Mouse (Mus musculus) induced T-regulatory cell, adult 2 months (primary cell): Measurements from ENCODE around the gene Insig1.

Experiments
- DNase-seq: peaks from one replicate; pipeline ENCODE4 v3.0.0-alpha.2; 2012; ENCODE audit warnings: low read depth

The Insig1 gene

GRCm38 (mm10) chr5:28122491-28123454 is 51.6 kb downstream of the Insig1 start:
- DNase-seq = peak; percentile 79

GRCm38 (mm10) chr5:28123455-28123825 is 52.3 kb downstream of the Insig1 start:
- DNase-seq = no peak

- no peak for DNase-seq
Observed at GRCm38 (mm10) chr5:28124321-28125230, 53.4 kb downstream of the Insig1 start.
